Comparison of ENCODE assay signal across 8 mouse cellular contexts in genomic region chrX:48345385-48345932, GRCm38 (mm10). TPM values are rescaled to one million over a fixed set of nuclear protein-coding genes. Genes with fewer than 3 reads are reported as not detected.
A peak's percentile ranks its signal among the peaks of the same experiment; 100 is the strongest.
DNase-seq lines count a peak whose midpoint lies in the region; ATAC-seq and TF ChIP-seq lines count a peak whose summit lies in the region.

No protein-coding gene starts in this region.

- TF ChIP-seq POLR2A in lung, adult 2 months (IDR thresholded peaks at IDR 0.05; ENCODE audit: borderline replicate concordance, extremely low read depth, low read depth, low read length), result no peak

- DNase-seq in layer of hippocampus, adult 2 months (ENCODE audit: low spot score in 2 of 2), result no peak
- DNase-seq in layer of hippocampus, postnatal 36 days, result no peak
- DNase-seq in adrenal gland, postnatal 25 days, result peak; percentile 32
- DNase-seq in forebrain, embryonic 14.5 days (ENCODE audit: low spot score), result no peak
- DNase-seq in lung, adult 2 months, result peak; percentile 15
- DNase-seq in right cerebral cortex, postnatal 4 days, result peak; percentile 30
- DNase-seq in left cerebral cortex, postnatal 36 days (ENCODE audit: low spot score in 2 of 2), result no peak

- H3K36me3 ChIP-seq in forebrain, embryonic 14.5 days (ENCODE audit: control insufficient read depth, insufficient read depth, low read length), result no peaks in the 10 kb centered on the region
- no peaks in the 10 kb centered on the region for H3K36me3 ChIP-seq in intestine, embryonic 15.5 days

- no peak overlapping the region for H3K27ac ChIP-seq in layer of hippocampus, adult 2 months
- H3K27ac ChIP-seq in forebrain, embryonic 14.5 days (ENCODE audit: low read depth, low read length), result no peak overlapping the region; the same call in 1 of the 2 replicates
- H3K27ac ChIP-seq in intestine, embryonic 15.5 days, result 0 out of 2 replicates have a peak overlapping the region, but pooled peaks have one; percentile 22

- intact Hi-C loops in left cerebral cortex, postnatal 36 days (cut with DNase I), result loop anchor here (5.0 kb wide), 1 partner anchor 138 kb away; the partner anchor contains the start of gene Zdhhc9

- 22% methylated on average over 43 of the region's 45 CpGs for WGBS in forebrain, embryonic 14.5 days
- WGBS in intestine, embryonic 15.5 days, result 11% methylated on average over 31 of the region's 45 CpGs
- WGBS in lung, adult 2 months, result 20% methylated on average over 35 of the region's 45 CpGs

- H3K4me1 ChIP-seq in forebrain, embryonic 14.5 days (ENCODE audit: control insufficient read depth, insufficient read depth, low read length), result no peaks in the 10 kb centered on the region
- H3K4me1 ChIP-seq in intestine, embryonic 15.5 days (replicated peaks), result 0 out of 2 replicates have a peak, but pooled peaks cover 2% of the 10 kb centered on the region
- H3K4me1 ChIP-seq in lung, adult 2 months (ENCODE audit: control insufficient read depth, insufficient read depth, low read length), result no peaks in the 10 kb centered on the region; the same call in 1 of the 2 replicates

- H3K4me2 ChIP-seq in forebrain, embryonic 14.5 days (ENCODE audit: low read length), result peak overlapping the region; percentile 55
- peak overlapping the region; percentile 81 for H3K4me2 ChIP-seq in intestine, embryonic 15.5 days (replicated peaks)

- ATAC-seq in forebrain, embryonic 14.5 days, result no peak
- no peak for ATAC-seq in intestine, embryonic 15.5 days

- H3K9ac ChIP-seq in forebrain, embryonic 14.5 days (ENCODE audit: low read length), result peak overlapping the region; percentile 70
- H3K9ac ChIP-seq in intestine, embryonic 15.5 days, result peak overlapping the region; percentile 49

- H3K4me3 ChIP-seq in layer of hippocampus, adult 2 months, result peak overlapping the region; percentile 57
- H3K4me3 ChIP-seq in forebrain, embryonic 14.5 days (ENCODE audit: low read depth, low read length), result peak overlapping the region; percentile 49
- H3K4me3 ChIP-seq in intestine, embryonic 15.5 days (replicated peaks), result peak overlapping the region; percentile 52
- peak overlapping the region; percentile 56 for H3K4me3 ChIP-seq in lung, adult 2 months (replicated peaks; ENCODE audit: extremely low read depth, low read depth, low read length)

- H3K27me3 ChIP-seq in forebrain, embryonic 14.5 days (replicated peaks; ENCODE audit: control insufficient read depth, insufficient read depth, low read length), result no peaks in the 10 kb centered on the region
- H3K27me3 ChIP-seq in intestine, embryonic 15.5 days (replicated peaks), result no peaks in the 10 kb centered on the region

- no peak for TF ChIP-seq CTCF in layer of hippocampus, adult 2 months (conservative IDR thresholded peaks at IDR 0.05)
- TF ChIP-seq CTCF in lung, adult 2 months (IDR thresholded peaks at IDR 0.05; ENCODE audit: insufficient read depth, low read length), result no peak

- H3K9me3 ChIP-seq in forebrain, embryonic 14.5 days (replicated peaks; ENCODE audit: control insufficient read depth, low read length), result no peaks in the 10 kb centered on the region
- no peaks in the 10 kb centered on the region for H3K9me3 ChIP-seq in intestine, embryonic 15.5 days

RNA-seq across cellular contexts. Expression of gene Bcorl1, which starts 4.3 kb away (rescaled TPM):
- total RNA-seq in layer of hippocampus, adult 2 months (2021), result 10 to 100 TPM; 15.0 to 21.0 TPM
- 10 to 100 TPM; 16.4 to 18.3 TPM for total RNA-seq in layer of hippocampus, postnatal 36 days (2021)
- 14.1 and 16.9 TPM in 2 replicates for total RNA-seq in adrenal gland, postnatal 25 days (2021)
- polyA plus RNA-seq in forebrain, embryonic 14.5 days (2014; fragmentation: Nextera tagmentation; extraction: Ambion mirVana), result 4.7 and 6.6 TPM in 2 replicates
- polyA plus RNA-seq in intestine, embryonic 15.5 days (2015; fragmentation: Nextera tagmentation; extraction: Ambion mirVana), result 4.9 and 5.1 TPM in 2 replicates
- 4.5 and 5.7 TPM in 2 replicates for polyA plus RNA-seq in lung, adult 2 months (2012; rRNA removed)
- total RNA-seq in left cerebral cortex, postnatal 36 days (2021), result 10 to 100 TPM; 17.9 to 20.4 TPM

Comparison
In these comparisons a context has a peak if more than half of its experiments do, and no peak if none do; other contexts are left out.
1. DNase-seq: peak in adrenal gland, postnatal 25 days (single experiment), lung, adult 2 months (single experiment) and right cerebral cortex, postnatal 4 days (single experiment); none in layer of hippocampus, adult 2 months (0 of 2), layer of hippocampus, postnatal 36 days (0 of 2), forebrain, embryonic 14.5 days (single experiment) and left cerebral cortex, postnatal 36 days (0 of 2).
2. Peak in every context shown above with its lines, with median percentiles within 50 percentile points of each other: H3K4me3 ChIP-seq.